27 mouse cellular contexts compared by ENCODE assay signal in the genomic region with DNA sequence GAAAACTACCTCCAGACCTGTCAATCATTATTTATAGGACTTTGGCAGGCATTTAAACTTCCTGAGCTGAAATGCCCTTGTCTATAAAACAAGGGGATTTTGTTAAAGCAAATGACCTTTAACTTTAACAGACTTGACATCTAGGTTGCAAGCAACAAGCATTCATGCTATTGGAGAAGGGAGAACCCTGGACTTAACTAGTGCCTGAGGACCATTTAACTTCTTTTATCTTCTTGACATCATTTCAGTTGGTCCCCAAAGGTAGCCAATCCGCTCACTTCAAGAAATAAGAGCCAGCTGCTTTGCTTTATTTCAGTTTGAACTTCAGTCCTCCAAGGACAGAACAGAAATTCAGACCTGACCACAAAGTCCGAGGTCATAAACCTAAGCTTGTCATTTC. TPM values are rescaled to one million over a fixed set of nuclear protein-coding genes. Genes with fewer than 3 reads are reported as not detected.
DNase-seq lines count a peak whose midpoint lies in the region; ATAC-seq and TF ChIP-seq lines count a peak whose summit lies in the region.
"Had no signal": no experiment of that assay in that cellular context is flagged by ENCODE, and none has a peak within 500 bp of the region (broad histone marks: within the 10 kb centered on the region; RNA-seq: fewer than 3 reads in every experiment).

No protein-coding gene starts in this region.

- no peak overlapping the region for H3K27ac ChIP-seq in midbrain, embryonic 11.5 days (ENCODE audit: low read depth, low read length)
- no peak overlapping the region for H3K27ac ChIP-seq in midbrain, embryonic 14.5 days (replicated peaks; ENCODE audit: low read depth, low read length)
- H3K27ac ChIP-seq in embryonic facial prominence, embryonic 11.5 days (replicated peaks; ENCODE audit: low read depth, low read length): no peak overlapping the region; the same call in 1 of the 2 replicates
- H3K27ac ChIP-seq in limb, embryonic 11.5 days (replicated peaks; ENCODE audit: low read depth, low read length): 0 out of 2 replicates have a peak overlapping the region, but pooled peaks have one; percentile 33
- H3K27ac ChIP-seq in limb, embryonic 14.5 days (replicated peaks; ENCODE audit: low read depth, low read length): no peak overlapping the region
- H3K27ac ChIP-seq: embryonic facial prominence, embryonic 15.5 days; forebrain, embryonic 15.5 days; heart, embryonic 15.5 days; hindbrain, embryonic 12.5 days; hindbrain, embryonic 15.5 days had no signal

- H3K36me3 ChIP-seq in midbrain, embryonic 11.5 days (ENCODE audit: control insufficient read depth, insufficient read depth, low read length): no peaks in the 10 kb centered on the region
- no peaks in the 10 kb centered on the region for H3K36me3 ChIP-seq in midbrain, embryonic 14.5 days (ENCODE audit: control insufficient read depth, insufficient read depth, low read length)
- no peaks in the 10 kb centered on the region for H3K36me3 ChIP-seq in embryonic facial prominence, embryonic 11.5 days (replicated peaks; ENCODE audit: control insufficient read depth, insufficient read depth, low read depth, low read length)
- no peaks in the 10 kb centered on the region for H3K36me3 ChIP-seq in limb, embryonic 11.5 days (ENCODE audit: control insufficient read depth, insufficient read depth, low read length)
- no peaks in the 10 kb centered on the region for H3K36me3 ChIP-seq in limb, embryonic 14.5 days (ENCODE audit: control insufficient read depth, insufficient read depth, low read length)
- H3K36me3 ChIP-seq: embryonic facial prominence, embryonic 15.5 days; forebrain, embryonic 15.5 days; G1E; hindbrain, embryonic 12.5 days; hindbrain, embryonic 15.5 days had no signal

- WGBS in midbrain, embryonic 11.5 days: 84% methylated on average over 2 of the region's 2 CpGs
- 87% methylated on average over 2 of the region's 2 CpGs for WGBS in midbrain, embryonic 14.5 days
- WGBS in embryonic facial prominence, embryonic 11.5 days: 23% methylated on average over 2 of the region's 2 CpGs
- 26% methylated on average over 2 of the region's 2 CpGs for WGBS in limb, embryonic 11.5 days
- WGBS in limb, embryonic 14.5 days: 27% methylated on average over 2 of the region's 2 CpGs

- ATAC-seq in midbrain, embryonic 11.5 days (ENCODE audit: low FRiP score): no peak
- ATAC-seq in midbrain, embryonic 14.5 days (ENCODE audit: low FRiP score, low TSS enrichment): no peak
- ATAC-seq in embryonic facial prominence, embryonic 11.5 days (replicated peaks; ENCODE audit: insufficient number of reproducible peaks, low FRiP score, low TSS enrichment, low read depth): peak; percentile 24; the same call in 1 of the 2 replicates
- ATAC-seq in limb, embryonic 11.5 days (ENCODE audit: insufficient number of reproducible peaks, low FRiP score, low TSS enrichment, low read depth): peak; percentile 52; the same call in 1 of the 2 replicates
- ATAC-seq in limb, embryonic 14.5 days (ENCODE audit: low FRiP score, low read depth): peak; percentile 42; the same call in 1 of the 2 replicates
- ATAC-seq: forebrain, embryonic 15.5 days; intestine, postnatal 0 days; Patski had no signal

- H3K9ac ChIP-seq in midbrain, embryonic 11.5 days (ENCODE audit: low read length): no peak overlapping the region
- no peak overlapping the region for H3K9ac ChIP-seq in midbrain, embryonic 14.5 days (replicated peaks; ENCODE audit: low read length)
- H3K9ac ChIP-seq in embryonic facial prominence, embryonic 11.5 days (replicated peaks; ENCODE audit: low read length): no peak overlapping the region
- no peak overlapping the region for H3K9ac ChIP-seq in limb, embryonic 11.5 days (ENCODE audit: low read length)
- H3K9ac ChIP-seq in limb, embryonic 14.5 days (ENCODE audit: low read depth, low read length, severe bottlenecking): no peak overlapping the region
- H3K9ac ChIP-seq: embryonic facial prominence, embryonic 15.5 days; forebrain, embryonic 15.5 days; heart, embryonic 12.5 days; heart, embryonic 15.5 days; hindbrain, embryonic 12.5 days; hindbrain, embryonic 15.5 days had no signal

- no peaks in the 10 kb centered on the region for H3K4me1 ChIP-seq in midbrain, embryonic 11.5 days (ENCODE audit: control insufficient read depth, insufficient read depth, low read length)
- H3K4me1 ChIP-seq in midbrain, embryonic 14.5 days (ENCODE audit: control insufficient read depth, insufficient read depth, low read length): no peaks in the 10 kb centered on the region
- no peaks in the 10 kb centered on the region for H3K4me1 ChIP-seq in embryonic facial prominence, embryonic 11.5 days (ENCODE audit: control insufficient read depth, insufficient read depth, low read length)
- peaks cover 51% of the 10 kb centered on the region for H3K4me1 ChIP-seq in limb, embryonic 11.5 days (ENCODE audit: control insufficient read depth, insufficient read depth, low read length)
- H3K4me1 ChIP-seq in limb, embryonic 14.5 days (ENCODE audit: control insufficient read depth, insufficient read depth, low read length): peaks cover 41% of the 10 kb centered on the region

- DNase-seq in midbrain, embryonic 11.5 days (ENCODE audit: low spot score, missing footprints): peak; percentile 78
- no peak for DNase-seq in midbrain, embryonic 14.5 days
- peak; percentile 76 for DNase-seq in embryonic facial prominence, embryonic 11.5 days (ENCODE audit: low spot score)
- DNase-seq in limb, embryonic 11.5 days (ENCODE audit: low spot score): peak; percentile 43
- peak; percentile 52 for DNase-seq in limb, embryonic 14.5 days (ENCODE audit: low spot score)
- DNase-seq in cerebellum, postnatal 10 days: no peak
- no peak for DNase-seq in kidney, postnatal 36 days
- DNase-seq in lung, postnatal 4 days: no peak
- DNase-seq: adrenal gland, postnatal 14 days; B cell, adult 2 months; cerebellum, adult 11 months; cerebellum, adult 2 months; cerebellum, adult 9-11 months; cerebellum, postnatal 36 days; gastrocnemius, postnatal 25 days; heart, adult 18-20 months; heart, postnatal 10 days had no signal

- TF ChIP-seq POLR2A in limb, embryonic 14.5 days (IDR thresholded peaks at IDR 0.05; ENCODE audit: borderline replicate concordance, extremely low read depth, insufficient read depth, insufficient read length): no peak

- no peaks in the 10 kb centered on the region for H3K9me3 ChIP-seq in midbrain, embryonic 11.5 days (ENCODE audit: control insufficient read depth, low read length)
- H3K9me3 ChIP-seq in midbrain, embryonic 14.5 days (ENCODE audit: control insufficient read depth, low read length): no peaks in the 10 kb centered on the region
- no peaks in the 10 kb centered on the region for H3K9me3 ChIP-seq in embryonic facial prominence, embryonic 11.5 days (replicated peaks; ENCODE audit: control insufficient read depth, low read length)
- no peaks in the 10 kb centered on the region for H3K9me3 ChIP-seq in limb, embryonic 11.5 days (ENCODE audit: control insufficient read depth, low read length)
- no peaks in the 10 kb centered on the region for H3K9me3 ChIP-seq in limb, embryonic 14.5 days (ENCODE audit: control insufficient read depth, low read length)
- H3K9me3 ChIP-seq: embryonic facial prominence, embryonic 15.5 days; forebrain, embryonic 15.5 days; G1E; heart, embryonic 12.5 days; heart, embryonic 15.5 days; hindbrain, embryonic 12.5 days; hindbrain, embryonic 15.5 days had no signal

- H3K27me3 ChIP-seq in midbrain, embryonic 11.5 days (ENCODE audit: control insufficient read depth, insufficient read depth, low read length): no peaks in the 10 kb centered on the region
- H3K27me3 ChIP-seq in midbrain, embryonic 14.5 days (ENCODE audit: control insufficient read depth, insufficient read depth, low read length): no peaks in the 10 kb centered on the region
- no peaks in the 10 kb centered on the region for H3K27me3 ChIP-seq in embryonic facial prominence, embryonic 11.5 days (ENCODE audit: control insufficient read depth, insufficient read depth, low read length)
- no peaks in the 10 kb centered on the region; the same call in 1 of the 2 replicates for H3K27me3 ChIP-seq in limb, embryonic 11.5 days (ENCODE audit: control insufficient read depth, insufficient read depth, low read length)
- peaks cover 7% of the 10 kb centered on the region; the same call in 1 of the 2 replicates for H3K27me3 ChIP-seq in limb, embryonic 14.5 days (ENCODE audit: control insufficient read depth, insufficient read depth, low read length)
- H3K27me3 ChIP-seq: CH12.LX; embryonic facial prominence, embryonic 15.5 days; forebrain, embryonic 15.5 days; heart, embryonic 12.5 days; heart, embryonic 15.5 days; hindbrain, embryonic 12.5 days; hindbrain, embryonic 15.5 days; Patski had no signal

- H3K4me2 ChIP-seq in midbrain, embryonic 11.5 days: no peak overlapping the region
- no peak overlapping the region for H3K4me2 ChIP-seq in midbrain, embryonic 14.5 days (ENCODE audit: low read length)
- no peak overlapping the region for H3K4me2 ChIP-seq in embryonic facial prominence, embryonic 11.5 days (ENCODE audit: low read depth, low read length)
- H3K4me2 ChIP-seq in limb, embryonic 11.5 days (ENCODE audit: low read depth, severe bottlenecking): no peak overlapping the region
- H3K4me2 ChIP-seq in limb, embryonic 14.5 days (replicated peaks; ENCODE audit: low read depth, low read length, severe bottlenecking): no peak overlapping the region; the same call in 1 of the 2 replicates
- H3K4me2 ChIP-seq: embryonic facial prominence, embryonic 15.5 days; forebrain, embryonic 15.5 days; heart, embryonic 12.5 days; heart, embryonic 15.5 days; hindbrain, embryonic 12.5 days; hindbrain, embryonic 15.5 days had no signal

- no peak overlapping the region for H3K4me3 ChIP-seq in midbrain, embryonic 11.5 days (ENCODE audit: low read depth, low read length)
- no peak overlapping the region for H3K4me3 ChIP-seq in midbrain, embryonic 14.5 days (replicated peaks; ENCODE audit: low read depth, low read length)
- H3K4me3 ChIP-seq in embryonic facial prominence, embryonic 11.5 days (ENCODE audit: low read depth, low read length): no peak overlapping the region
- H3K4me3 ChIP-seq in limb, embryonic 11.5 days (ENCODE audit: low read depth, low read length): no peak overlapping the region
- no peak overlapping the region for H3K4me3 ChIP-seq in limb, embryonic 14.5 days (replicated peaks; ENCODE audit: low read length)
- H3K4me3 ChIP-seq: embryonic facial prominence, embryonic 15.5 days; forebrain, embryonic 15.5 days; heart, embryonic 12.5 days; heart, embryonic 15.5 days; hindbrain, embryonic 12.5 days; hindbrain, embryonic 15.5 days had no signal

RNA-seq across cellular contexts. Expression of a gene that starts 11.1 kb away (rescaled TPM):
- 16.7 and 20.8 TPM in 2 replicates for polyA plus RNA-seq in midbrain, embryonic 11.5 days (2014; fragmentation: Nextera tagmentation; extraction: Ambion mirVana)
- polyA plus RNA-seq in midbrain, embryonic 14.5 days (2014; fragmentation: Nextera tagmentation; extraction: Ambion mirVana): 9.7 and 10.4 TPM in 2 replicates
- polyA plus RNA-seq in embryonic facial prominence, embryonic 11.5 days (2014; fragmentation: Nextera tagmentation; extraction: Ambion mirVana): 66.3 and 67.8 TPM in 2 replicates
- 51.4 and 61.7 TPM in 2 replicates for polyA plus RNA-seq in limb, embryonic 11.5 days (2014; fragmentation: Nextera tagmentation; extraction: Ambion mirVana)
- 71.2 and 72.4 TPM in 2 replicates for polyA plus RNA-seq in limb, embryonic 14.5 days (2012; rRNA removed)
- polyA plus RNA-seq in limb, embryonic 14.5 days (2014; fragmentation: Nextera tagmentation; extraction: Ambion mirVana): 83.9 and 93.6 TPM in 2 replicates

Comparison
In these comparisons a context has a peak if more than half of its experiments do, and no peak if none do; other contexts are left out.
1. DNase-seq: peak in midbrain, embryonic 11.5 days (single experiment), embryonic facial prominence, embryonic 11.5 days (single experiment), limb, embryonic 11.5 days (single experiment) and limb, embryonic 14.5 days (single experiment); none in midbrain, embryonic 14.5 days (single experiment), cerebellum, postnatal 10 days (0 of 2), kidney, postnatal 36 days (0 of 2) and lung, postnatal 4 days (0 of 2).
2. ATAC-seq: peak in embryonic facial prominence, embryonic 11.5 days (single experiment), limb, embryonic 11.5 days (single experiment) and limb, embryonic 14.5 days (single experiment); none in midbrain, embryonic 11.5 days (single experiment) and midbrain, embryonic 14.5 days (single experiment).